Mouse (Mus musculus): ENCODE results near the gene Nlgn2.

DNA sequence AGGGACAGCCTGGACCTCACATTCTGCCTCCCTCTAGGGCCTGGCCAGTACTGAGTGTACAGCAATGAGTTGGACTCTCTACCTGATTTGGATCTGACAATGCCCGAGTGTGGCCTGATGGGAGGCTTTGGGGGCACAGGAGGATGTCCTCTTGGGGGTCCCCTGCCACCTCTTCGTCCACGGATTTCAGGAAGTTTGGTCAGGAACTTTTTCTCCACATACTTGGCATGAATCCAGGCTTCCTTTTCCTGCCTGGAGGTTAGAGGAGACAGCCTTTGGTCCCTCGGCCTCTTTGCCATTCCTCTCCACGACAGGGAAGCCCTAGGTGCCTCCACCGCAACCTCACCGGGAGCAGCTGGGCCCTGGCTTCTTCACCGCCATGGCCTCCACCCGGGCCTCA is 46.7 kb upstream of the Nlgn2 start:
- TF ChIP-seq CTCF (IDR thresholded peaks at IDR 0.05; ENCODE audit: control insufficient read depth, insufficient read depth, insufficient read length) (no peak), USF1 (IDR thresholded peaks at IDR 0.05; ENCODE audit: low read depth) (no peak), MYOD1 (IDR thresholded peaks at IDR 0.05; ENCODE audit: control insufficient read depth, insufficient read length, low read depth) (no peak), CEBPB (IDR thresholded peaks at IDR 0.05; ENCODE audit: low read depth) (no peak), MAX (IDR thresholded peaks at IDR 0.05) (no peak)

Measured in C2C12 (cell line).